Mouse (Mus musculus): ENCODE results near the gene Gltp. TPM values are rescaled to one million over a fixed set of nuclear protein-coding genes. Genes with fewer than 3 reads are reported as not detected.

Gltp gene
- polyA plus RNA-seq (2016; fragmentation: Nextera tagmentation; extraction: Ambion mirVana): 75.1 and 79.0 TPM in 2 replicates

DNA sequence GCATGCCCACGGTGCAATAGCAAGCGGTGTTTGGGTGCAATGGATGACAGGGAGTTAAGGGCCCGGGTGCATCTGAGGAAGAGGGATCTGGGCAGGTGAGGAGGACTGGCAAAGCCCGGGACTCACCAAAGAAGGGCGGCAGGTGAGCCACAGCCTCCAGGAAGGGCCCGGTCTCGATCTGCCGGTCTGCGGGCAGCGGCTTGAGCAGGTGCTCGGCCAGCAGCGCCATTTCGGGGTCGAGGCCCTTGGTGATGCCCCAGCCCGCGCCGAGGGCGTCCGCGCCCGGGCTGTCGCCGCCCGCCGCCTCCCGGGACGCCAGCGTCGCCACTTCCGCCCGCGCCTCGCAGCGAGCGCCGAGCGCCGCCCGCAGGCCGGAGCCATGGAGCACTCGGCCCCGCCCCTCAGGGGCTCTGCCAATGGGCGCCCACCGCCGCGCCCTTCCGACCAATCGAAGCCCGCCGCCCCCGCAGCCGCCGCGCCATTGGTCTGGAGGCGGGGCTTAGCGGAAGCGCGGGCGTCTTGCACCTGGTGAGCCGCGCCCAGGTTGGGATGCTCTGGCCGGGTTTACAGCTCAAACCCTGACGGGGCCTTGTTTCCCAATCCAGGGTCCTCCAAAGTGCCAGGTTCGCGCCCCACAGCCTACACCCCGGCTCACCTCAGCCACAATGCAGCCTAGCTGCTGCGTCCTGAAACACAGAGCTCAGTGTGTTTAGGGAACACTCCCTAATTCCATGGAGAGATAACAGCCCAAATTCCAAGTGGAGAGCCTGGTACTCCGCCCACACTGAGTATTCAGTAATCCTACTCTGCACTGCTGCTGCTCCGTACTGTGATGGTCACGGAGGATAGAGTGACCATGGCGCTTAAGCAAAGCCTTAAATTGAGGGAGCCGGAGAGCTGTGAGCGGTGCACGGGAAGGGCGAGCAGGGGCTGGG lies at the start of gene Gltp:
Gltp (minus strand) TSS at position 352 of the 935 bp plus-strand sequence.
- Histone ChIP-seq H3K27me3 (replicated peaks; ENCODE audit: low read depth, poor library complexity, severe bottlenecking) (peaks cover 17% of the 10 kb centered on the region), H3K36me3 (replicated peaks) (no peaks in the 10 kb centered on the region), H3K4me1 (peaks cover 36% of the 10 kb centered on the region), H3K9me3 (no peaks in the 10 kb centered on the region), H3K27ac (replicated peaks) (peak within 1 kb of the TSS; percentile 87), H3K4me3 (peak within 1 kb of the TSS; percentile 79)
- DNase-seq (ENCODE audit: low spot score): peak; percentile 95
- WGBS: 3% methylated on average over 75 of the region's 75 CpGs

DNA sequence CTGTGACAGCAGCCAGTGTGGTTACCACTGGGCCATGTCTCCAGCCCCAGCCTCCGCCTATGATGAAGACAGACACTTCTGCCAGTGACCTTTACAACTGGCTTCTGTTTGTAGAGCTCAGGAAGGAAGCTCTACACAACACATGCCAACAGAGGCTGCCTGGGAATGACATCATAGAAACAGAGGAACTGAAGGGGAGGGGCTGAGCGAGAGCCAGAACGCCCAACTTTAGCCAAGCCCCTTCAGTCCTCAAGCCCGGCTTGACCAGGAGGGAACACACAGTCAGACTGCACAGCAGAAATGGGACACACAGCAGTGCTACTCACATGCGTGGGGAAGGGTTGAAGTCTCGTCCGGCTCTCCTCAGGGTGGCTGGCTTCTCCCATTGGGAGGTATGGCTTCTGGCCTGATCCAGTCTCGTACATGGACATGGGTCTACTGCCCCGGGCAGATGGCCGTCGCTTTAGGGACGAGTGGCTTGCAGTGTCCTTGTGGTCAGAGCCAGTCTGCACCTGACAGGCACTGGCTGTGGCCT lies 48.0 kb upstream of the Gltp start:
- WGBS: 85% methylated on average over 12 of the region's 12 CpGs
- peak; percentile 32 for DNase-seq (ENCODE audit: low spot score)
- H3K4me1 ChIP-seq: peaks cover 11% of the 10 kb centered on the region

DNA sequence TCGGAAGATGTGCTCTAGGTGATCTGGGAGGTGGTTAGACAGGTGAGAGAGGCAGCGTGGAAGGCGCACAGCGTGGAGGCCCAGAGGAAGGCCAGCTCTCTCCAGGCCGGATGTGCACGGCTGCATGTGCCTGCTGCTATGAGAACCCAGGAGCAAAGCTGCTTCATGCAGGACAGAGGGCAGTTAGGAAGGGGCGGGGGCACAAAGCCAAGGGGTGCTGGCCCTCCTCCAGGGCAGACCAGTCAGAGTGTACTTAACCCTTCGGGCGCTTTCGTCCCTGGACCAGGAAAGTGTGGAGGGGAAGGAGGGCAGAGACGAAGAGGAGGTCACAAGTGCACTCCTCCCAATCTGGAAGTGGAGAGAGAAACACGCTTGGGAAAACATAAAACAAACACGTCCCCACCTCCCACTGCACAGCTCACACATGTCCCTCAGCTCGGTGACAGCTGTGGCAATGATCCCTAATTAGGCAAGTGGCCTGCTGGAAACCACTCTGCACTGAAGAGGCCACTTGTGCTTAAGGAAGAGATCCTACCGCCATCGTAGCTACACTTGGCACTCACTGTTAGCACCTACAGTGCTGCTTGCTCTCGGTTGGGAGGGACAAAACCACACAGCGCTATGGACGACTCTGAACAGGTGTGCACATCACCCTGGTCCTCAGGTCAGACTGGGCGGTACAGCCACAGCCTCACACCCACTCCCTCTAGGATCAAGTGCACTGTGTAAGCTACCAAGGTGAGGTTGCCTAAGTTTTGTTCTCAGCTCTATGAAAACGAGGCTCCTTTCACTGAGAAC lies 46.5 kb upstream of the Gltp start:
- no peak for DNase-seq (ENCODE audit: low spot score)
- Histone ChIP-seq H3K27ac (replicated peaks) (no peak overlapping the region), H3K9me3 (no peaks in the 10 kb centered on the region), H3K27me3 (replicated peaks; ENCODE audit: low read depth, poor library complexity, severe bottlenecking) (no peaks in the 10 kb centered on the region), H3K4me3 (no peak overlapping the region), H3K4me1 (peaks cover 11% of the 10 kb centered on the region), H3K36me3 (replicated peaks) (peaks cover 90% of the 10 kb centered on the region)
- WGBS: 87% methylated on average over 21 of the region's 21 CpGs

More for the DNA sequence above, 48.0 kb upstream of the Gltp start:
- Histone ChIP-seq H3K27ac (replicated peaks) (0 out of 2 replicates have a peak overlapping the region, but pooled peaks have one; percentile 1), H3K9me3 (no peaks in the 10 kb centered on the region), H3K27me3 (replicated peaks; ENCODE audit: low read depth, poor library complexity, severe bottlenecking) (no peaks in the 10 kb centered on the region), H3K4me3 (no peak overlapping the region), H3K36me3 (replicated peaks) (peaks cover 92% of the 10 kb centered on the region)

DNA sequence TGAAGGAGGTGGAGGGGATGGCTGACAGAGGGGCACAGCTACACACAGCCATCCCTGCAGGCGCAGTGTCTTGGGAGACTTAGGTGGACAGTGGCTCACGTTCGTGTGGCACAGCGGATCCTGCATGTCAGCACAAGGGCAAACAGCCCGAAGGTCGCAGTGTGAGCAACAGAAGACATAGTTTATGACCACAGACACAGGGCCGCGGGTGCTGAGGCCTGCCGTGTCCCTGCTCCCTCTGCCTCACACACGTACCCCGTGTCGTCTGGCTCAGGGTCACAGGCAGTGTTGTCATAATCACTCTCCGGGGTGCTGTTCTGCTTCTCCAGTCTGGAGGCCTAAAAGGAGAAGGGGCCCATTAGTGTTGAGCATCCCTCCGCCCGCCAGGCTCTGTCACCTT lies 42.8 kb upstream of the Gltp start:
- H3K36me3 ChIP-seq (replicated peaks): peaks cover 95% of the 10 kb centered on the region
- WGBS: 93% methylated on average over 15 of the region's 15 CpGs

DNA sequence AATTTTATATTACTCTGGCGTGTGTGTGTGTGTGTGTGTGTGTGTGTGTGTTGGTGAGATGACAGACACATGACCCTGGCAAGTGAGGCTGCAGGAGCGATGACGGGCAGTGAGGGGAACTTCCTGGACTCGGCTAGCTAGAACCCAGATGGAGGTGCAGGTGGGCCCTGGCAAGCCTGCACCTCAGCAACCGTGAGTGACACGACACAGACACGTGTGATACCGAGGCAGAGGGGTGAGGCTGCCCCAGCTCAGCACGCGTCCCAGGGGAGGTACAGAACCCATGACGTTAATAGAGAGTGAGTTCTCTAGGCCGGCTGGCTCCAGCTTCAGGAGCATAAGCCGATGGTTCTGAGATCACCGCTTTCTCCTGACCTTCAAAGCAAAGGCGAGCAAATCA lies 41.2 kb upstream of the Gltp start:
- Histone ChIP-seq H3K36me3 (replicated peaks) (peaks cover 94% of the 10 kb centered on the region), H3K9me3 (no peaks in the 10 kb centered on the region), H3K4me1 (peaks cover 20% of the 10 kb centered on the region), H3K4me3 (no peak overlapping the region), H3K27ac (replicated peaks) (no peak overlapping the region), H3K27me3 (replicated peaks; ENCODE audit: low read depth, poor library complexity, severe bottlenecking) (no peaks in the 10 kb centered on the region)
- DNase-seq (ENCODE audit: low spot score): no peak
- WGBS: 88% methylated on average over 15 of the region's 15 CpGs

More for the DNA sequence above, 42.8 kb upstream of the Gltp start:
- no peaks in the 10 kb centered on the region for H3K9me3 ChIP-seq
- peaks cover 24% of the 10 kb centered on the region for H3K4me1 ChIP-seq
- H3K27me3 ChIP-seq (replicated peaks; ENCODE audit: low read depth, poor library complexity, severe bottlenecking): no peaks in the 10 kb centered on the region
- no peak overlapping the region for H3K27ac ChIP-seq (replicated peaks)
- DNase-seq (ENCODE audit: low spot score): no peak
- no peak overlapping the region for H3K4me3 ChIP-seq

DNA sequence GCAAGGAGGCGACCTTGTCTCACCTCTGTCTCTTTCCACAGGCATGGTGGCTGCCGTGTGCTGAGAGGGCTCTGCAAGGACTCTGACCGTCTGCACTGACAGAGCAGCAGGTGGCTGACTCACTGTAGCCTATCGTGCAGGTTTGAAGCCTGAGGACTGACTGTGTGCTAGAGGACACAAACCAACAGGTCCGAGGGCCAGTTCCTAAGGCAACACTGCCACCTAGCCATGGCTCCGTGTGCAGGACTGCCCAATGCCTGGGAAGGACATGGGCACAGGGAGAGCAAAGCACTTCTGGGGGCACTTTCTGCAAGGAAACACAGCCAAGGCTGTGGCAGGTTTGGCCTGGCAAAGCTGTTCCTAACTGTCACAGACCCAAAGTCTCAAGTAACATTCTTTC lies 40.7 kb upstream of the Gltp start:
- WGBS: 64% methylated on average over 6 of the region's 6 CpGs
- Histone ChIP-seq H3K4me1 (peaks cover 20% of the 10 kb centered on the region), H3K27me3 (replicated peaks; ENCODE audit: low read depth, poor library complexity, severe bottlenecking) (no peaks in the 10 kb centered on the region), H3K36me3 (replicated peaks) (peaks cover 89% of the 10 kb centered on the region), H3K4me3 (no peak overlapping the region), H3K27ac (replicated peaks) (no peak overlapping the region), H3K9me3 (no peaks in the 10 kb centered on the region)
- DNase-seq (ENCODE audit: low spot score): no peak

DNA sequence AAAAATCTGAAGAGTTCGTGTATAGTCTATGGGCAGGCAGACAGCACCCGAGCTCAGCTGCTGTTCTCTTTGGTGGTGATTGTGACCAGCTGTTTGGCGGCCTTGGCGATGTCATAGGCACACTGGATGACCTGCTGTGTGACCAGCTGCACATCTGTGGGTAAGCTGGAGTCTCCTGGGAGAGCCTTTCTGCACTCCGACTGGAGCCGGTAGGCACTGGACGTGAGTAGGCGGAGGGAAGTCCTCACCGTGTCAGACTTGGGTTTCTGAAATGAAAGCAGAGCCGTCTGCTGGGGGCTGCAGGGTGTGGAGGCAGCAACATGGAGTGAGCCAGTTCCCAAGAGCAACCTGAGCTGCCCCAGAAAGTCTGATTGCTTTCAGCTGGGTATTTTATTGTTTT lies 39.3 kb upstream of the Gltp start:
- WGBS: 54% methylated on average over 10 of the region's 10 CpGs
- peaks cover 86% of the 10 kb centered on the region for H3K36me3 ChIP-seq (replicated peaks)
- no peaks in the 10 kb centered on the region for H3K27me3 ChIP-seq (replicated peaks; ENCODE audit: low read depth, poor library complexity, severe bottlenecking)
- no peaks in the 10 kb centered on the region for H3K9me3 ChIP-seq
- no peak overlapping the region for H3K4me3 ChIP-seq
- no peak overlapping the region for H3K27ac ChIP-seq (replicated peaks)
- DNase-seq (ENCODE audit: low spot score): peak; percentile 68
- H3K4me1 ChIP-seq: peaks cover 23% of the 10 kb centered on the region

DNA sequence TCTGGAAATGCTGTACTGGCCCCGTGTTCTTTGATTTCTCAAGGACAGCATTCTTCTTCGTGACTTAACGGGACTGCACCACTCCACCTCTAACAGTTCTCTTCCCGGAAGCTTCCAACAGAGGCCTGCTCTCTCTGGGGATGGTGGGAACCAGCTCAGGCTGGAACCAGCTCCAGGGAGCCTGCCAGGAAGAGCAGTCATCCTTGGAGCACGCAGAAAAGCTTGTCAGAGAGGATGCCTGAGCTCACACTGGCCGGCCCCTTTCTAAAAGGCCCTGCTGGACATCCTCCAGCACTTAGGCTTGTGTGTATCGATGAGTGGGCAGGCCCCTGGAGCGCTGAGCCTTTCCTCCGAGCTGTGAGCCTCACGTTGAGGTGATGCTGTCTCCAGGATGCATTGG lies 37.4 kb upstream of the Gltp start:
- H3K36me3 ChIP-seq (replicated peaks): peaks cover 84% of the 10 kb centered on the region
- WGBS: 87% methylated on average over 10 of the region's 10 CpGs
- H3K27ac ChIP-seq (replicated peaks): no peak overlapping the region
- H3K9me3 ChIP-seq: peaks cover 3% of the 10 kb centered on the region; the same call in 1 of the 2 replicates
- no peaks in the 10 kb centered on the region for H3K27me3 ChIP-seq (replicated peaks; ENCODE audit: low read depth, poor library complexity, severe bottlenecking)
- no peak overlapping the region for H3K4me3 ChIP-seq
- H3K4me1 ChIP-seq: peaks cover 25% of the 10 kb centered on the region
- no peak for DNase-seq (ENCODE audit: low spot score)

DNA sequence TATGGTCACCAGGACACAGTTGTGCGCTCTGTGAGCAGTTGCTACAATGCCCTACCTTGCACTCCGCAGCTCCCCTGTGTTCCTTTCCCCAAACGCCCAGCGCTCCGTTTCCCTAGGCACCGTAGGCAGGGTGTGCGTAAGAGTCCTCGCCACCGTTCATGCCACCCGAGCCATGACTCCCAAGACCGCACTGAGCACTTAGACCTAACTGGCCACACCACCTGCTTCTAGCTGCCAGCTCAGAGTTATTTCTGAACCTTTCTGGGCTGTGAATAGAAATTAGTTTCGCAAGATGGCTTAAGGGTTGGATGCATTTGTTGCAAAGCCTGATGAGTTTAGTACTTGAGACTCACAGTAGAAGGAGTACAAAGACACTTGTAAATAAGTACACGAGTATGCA lies 32.1 kb upstream of the Gltp start:
- Histone ChIP-seq H3K9me3 (peaks cover 3% of the 10 kb centered on the region; the same call in 1 of the 2 replicates), H3K27ac (replicated peaks) (no peak overlapping the region), H3K4me1 (peaks cover 4% of the 10 kb centered on the region; the same call in 1 of the 2 replicates), H3K36me3 (replicated peaks) (peaks cover 86% of the 10 kb centered on the region), H3K4me3 (no peak overlapping the region), H3K27me3 (replicated peaks; ENCODE audit: low read depth, poor library complexity, severe bottlenecking) (no peaks in the 10 kb centered on the region)
- no peak for DNase-seq (ENCODE audit: low spot score)
- WGBS: 91% methylated on average over 13 of the region's 13 CpGs

DNA sequence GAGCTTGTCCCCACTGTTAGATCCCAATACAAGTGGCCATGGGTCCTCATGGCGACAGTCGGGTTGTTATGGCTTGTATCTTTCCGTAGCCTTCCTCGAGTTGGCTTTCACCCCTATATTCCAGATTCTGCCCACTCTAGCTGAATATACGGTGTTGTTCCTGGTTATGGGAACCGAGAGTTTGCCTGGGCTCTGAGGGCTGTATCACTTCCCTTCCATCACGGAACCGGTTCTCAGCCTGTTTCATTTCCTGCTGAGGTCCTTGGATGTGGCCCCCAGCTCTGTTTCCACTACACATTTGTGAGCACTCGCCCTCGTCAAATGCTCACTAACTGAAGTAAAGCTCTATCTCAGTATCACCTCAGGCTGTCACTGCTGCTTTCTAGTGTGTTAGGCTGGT lies 31.2 kb upstream of the Gltp start:
- H3K27me3 ChIP-seq (replicated peaks; ENCODE audit: low read depth, poor library complexity, severe bottlenecking): no peaks in the 10 kb centered on the region
- 93% methylated on average over 10 of the region's 10 CpGs for WGBS
- H3K36me3 ChIP-seq (replicated peaks): peaks cover 88% of the 10 kb centered on the region
- H3K9me3 ChIP-seq: peaks cover 3% of the 10 kb centered on the region; the same call in 1 of the 2 replicates
- H3K27ac ChIP-seq (replicated peaks): no peak overlapping the region
- peaks cover 4% of the 10 kb centered on the region; the same call in 1 of the 2 replicates for H3K4me1 ChIP-seq
- DNase-seq (ENCODE audit: low spot score): no peak
- no peak overlapping the region for H3K4me3 ChIP-seq

DNA sequence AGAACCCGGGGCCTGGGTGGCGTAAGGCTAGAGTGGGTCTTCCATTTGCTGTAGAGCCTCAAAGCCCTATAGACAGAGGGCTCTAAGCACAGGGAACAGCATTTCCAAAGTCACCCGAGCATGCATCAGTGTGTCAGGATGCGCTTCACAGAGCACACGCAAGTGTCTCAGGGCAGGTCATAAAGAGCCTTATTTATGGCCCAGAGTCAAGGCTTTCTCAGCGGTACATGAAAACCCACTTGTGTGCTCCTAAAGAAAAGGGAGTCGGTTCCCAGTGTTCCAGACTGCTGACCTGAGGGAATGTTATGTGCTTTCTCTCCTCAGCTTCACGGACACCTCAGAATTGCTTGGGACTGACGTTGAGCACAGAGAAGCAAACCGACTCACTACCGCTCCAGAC lies 30.0 kb upstream of the Gltp start:
- Histone ChIP-seq H3K36me3 (replicated peaks) (peaks cover 95% of the 10 kb centered on the region), H3K9me3 (peaks cover 3% of the 10 kb centered on the region; the same call in 1 of the 2 replicates), H3K27ac (replicated peaks) (no peak overlapping the region), H3K4me3 (no peak overlapping the region), H3K4me1 (peaks cover 4% of the 10 kb centered on the region; the same call in 1 of the 2 replicates), H3K27me3 (replicated peaks; ENCODE audit: low read depth, poor library complexity, severe bottlenecking) (no peaks in the 10 kb centered on the region)
- whole genome bisulfite sequencing: 91% methylated on average over 11 of the region's 11 CpGs
- DNase-seq (ENCODE audit: low spot score): no peak

DNA sequence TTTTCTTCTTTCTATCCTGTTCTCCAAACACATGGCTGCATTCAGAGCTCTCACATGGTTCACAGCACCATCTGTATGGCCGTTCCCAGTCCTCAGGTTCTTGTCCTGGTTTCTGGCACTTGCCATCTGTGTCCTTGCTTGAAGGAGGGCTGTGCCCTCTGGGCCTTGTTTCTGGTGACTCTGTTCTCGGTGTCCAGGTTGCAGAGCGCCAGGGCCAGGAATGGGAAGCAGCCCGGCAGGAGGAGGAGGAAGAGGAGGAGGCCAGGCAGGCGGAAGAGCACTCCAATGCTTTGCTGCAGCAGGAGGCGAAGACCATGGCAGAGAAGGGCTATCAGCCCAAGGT lies 29.1 kb upstream of the Gltp start:
- DNase-seq (ENCODE audit: low spot score): no peak
- no peak overlapping the region for H3K27ac ChIP-seq (replicated peaks)
- H3K9me3 ChIP-seq: peaks cover 3% of the 10 kb centered on the region; the same call in 1 of the 2 replicates
- H3K27me3 ChIP-seq (replicated peaks; ENCODE audit: low read depth, poor library complexity, severe bottlenecking): no peaks in the 10 kb centered on the region
- 89% methylated on average over 6 of the region's 6 CpGs for WGBS
- H3K4me3 ChIP-seq: no peak overlapping the region
- peaks cover 96% of the 10 kb centered on the region for H3K36me3 ChIP-seq (replicated peaks)
- no peaks in the 10 kb centered on the region for H3K4me1 ChIP-seq

Data from embryonic facial prominence, embryonic 10.5 days (tissue).